Mouse (Mus musculus): Measurements from ENCODE around the gene Ptprn2.
"Not testable (repeated sequence)": the region's sequence is repeated elsewhere in the genome, so short reads cannot be mapped to it uniquely, and the experiment has no call there.

Gene Ptprn2

DNA sequence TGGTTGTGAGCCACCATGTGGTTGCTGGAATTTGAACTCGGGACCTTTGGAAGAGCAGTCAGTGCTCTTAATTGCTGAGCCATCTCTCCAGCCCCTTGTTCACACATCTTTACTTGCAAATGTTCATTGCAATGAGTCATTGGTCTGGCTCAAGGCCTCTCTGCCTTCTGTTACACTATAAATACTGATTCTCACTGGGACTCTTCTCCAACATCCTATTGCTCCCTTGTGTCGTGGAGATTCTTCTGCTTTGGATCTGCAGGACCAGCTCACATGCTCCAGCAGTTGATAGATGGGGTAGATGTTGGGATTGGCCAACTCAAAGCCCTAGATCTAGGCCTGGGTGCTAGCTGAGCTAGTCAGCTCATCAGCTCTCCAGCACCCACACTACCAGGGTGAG, 28.3 kb downstream of the Ptprn2 start:
- not testable (repeated sequence) for DNase-seq (ENCODE audit: extremely low read depth, insufficient read length, low spot score)

DNA sequence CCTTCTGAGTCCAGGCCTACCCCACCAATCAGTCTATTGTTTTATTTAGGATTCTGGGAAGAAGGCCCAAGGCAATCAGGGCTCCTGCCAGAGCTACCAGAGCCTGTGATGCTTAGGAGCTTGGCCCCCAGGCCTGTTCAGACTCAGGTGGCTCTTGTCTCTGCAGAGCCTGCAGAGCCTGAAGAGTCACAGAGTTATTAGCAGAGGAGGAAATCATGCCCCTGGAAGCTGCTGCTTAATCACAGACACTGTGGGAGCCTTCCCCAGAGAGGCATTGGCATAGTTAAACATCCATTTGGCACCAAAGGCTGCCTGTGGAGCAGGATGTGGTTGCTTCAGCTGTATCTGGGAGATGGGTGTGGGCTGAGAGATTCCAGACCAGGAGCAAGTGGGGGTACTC, 30.3 kb downstream of the Ptprn2 start:
- no peak for DNase-seq (ENCODE audit: extremely low read depth, insufficient read length, low spot score)

DNA sequence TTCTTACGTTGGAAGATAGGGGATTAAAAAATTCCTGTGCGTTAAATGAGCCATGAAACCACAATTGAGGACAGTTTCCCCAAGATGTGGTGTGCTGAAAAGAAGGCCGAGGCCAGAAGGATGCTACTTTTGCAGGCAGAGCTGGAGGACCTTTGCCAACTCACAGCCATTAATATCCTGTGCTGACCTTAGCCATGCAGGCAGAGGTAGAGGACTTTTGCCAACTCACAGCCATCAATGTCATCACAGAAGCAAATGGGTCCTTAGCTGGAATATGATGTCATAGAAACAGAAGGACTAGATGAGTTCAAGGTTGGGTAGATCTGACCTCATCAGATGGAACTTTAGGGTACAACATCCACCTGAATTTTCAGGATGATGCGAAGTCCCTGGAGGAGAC, 43.3 kb downstream of the Ptprn2 start:
- DNase-seq (ENCODE audit: extremely low read depth, insufficient read length, low spot score), result no peak

DNA sequence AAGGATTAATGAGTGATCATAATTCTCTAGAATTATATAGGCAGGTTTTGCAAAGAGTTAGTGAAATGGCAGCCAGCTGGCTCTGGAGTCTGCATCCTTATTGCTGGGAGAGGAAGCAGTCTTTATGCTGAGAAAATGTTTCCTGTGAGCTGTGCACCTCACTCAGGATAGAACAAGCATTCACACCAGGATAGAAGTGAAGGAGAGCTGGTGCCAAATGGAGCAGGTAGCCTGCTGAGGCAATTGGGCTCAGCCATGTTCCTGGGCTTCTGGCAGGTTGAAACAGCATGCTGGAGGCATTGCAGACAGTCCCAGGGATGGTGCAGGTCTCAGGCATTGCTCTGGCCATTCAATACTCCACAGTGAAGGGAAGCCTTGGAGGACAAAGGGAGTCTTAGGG, 47.8 kb downstream of the Ptprn2 start:
- DNase-seq (ENCODE audit: extremely low read depth, insufficient read length, low spot score), result no peak

DNA sequence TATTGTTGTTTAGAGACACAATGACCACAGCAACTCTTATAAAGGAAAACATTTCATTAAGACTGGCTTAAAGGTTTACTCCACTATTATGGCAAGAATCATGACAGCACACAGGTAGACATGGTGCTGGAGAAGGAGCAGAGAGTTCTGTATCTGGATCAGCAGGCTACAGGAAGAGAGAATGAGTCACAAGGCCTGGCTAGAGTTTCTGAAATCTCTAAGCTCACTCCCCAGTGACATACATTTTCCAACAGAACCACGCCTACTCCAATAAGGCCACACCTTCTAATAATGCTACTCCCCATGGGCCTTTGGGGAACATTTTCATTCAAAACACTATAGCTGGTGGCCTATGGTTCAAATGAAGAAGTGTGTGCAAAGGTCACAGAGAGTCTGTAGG, 53.8 kb downstream of the Ptprn2 start:
- no peak for DNase-seq (ENCODE audit: extremely low read depth, insufficient read length, low spot score)

DNA sequence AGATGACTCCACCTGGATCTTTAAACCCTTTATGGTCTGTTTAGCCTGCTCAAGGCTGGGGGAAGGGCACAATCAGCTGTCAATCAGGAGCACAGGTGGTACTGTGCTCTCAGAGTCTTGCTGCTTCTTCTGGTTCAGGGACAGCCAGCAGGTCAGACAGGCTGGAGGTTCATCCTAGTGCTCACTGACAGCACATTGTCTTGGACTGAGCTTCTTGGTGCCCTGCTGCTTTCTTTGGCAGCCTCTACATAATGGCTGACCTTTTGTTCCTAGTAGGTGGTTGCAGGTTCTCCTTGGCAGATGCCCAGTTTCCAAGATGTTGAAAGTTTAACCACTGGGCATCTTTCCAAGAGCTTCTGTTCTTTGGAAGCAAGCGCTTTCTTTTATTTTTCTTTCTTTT, 55.1 kb downstream of the Ptprn2 start:
- no peak for DNase-seq (ENCODE audit: extremely low read depth, insufficient read length, low spot score)

DNA sequence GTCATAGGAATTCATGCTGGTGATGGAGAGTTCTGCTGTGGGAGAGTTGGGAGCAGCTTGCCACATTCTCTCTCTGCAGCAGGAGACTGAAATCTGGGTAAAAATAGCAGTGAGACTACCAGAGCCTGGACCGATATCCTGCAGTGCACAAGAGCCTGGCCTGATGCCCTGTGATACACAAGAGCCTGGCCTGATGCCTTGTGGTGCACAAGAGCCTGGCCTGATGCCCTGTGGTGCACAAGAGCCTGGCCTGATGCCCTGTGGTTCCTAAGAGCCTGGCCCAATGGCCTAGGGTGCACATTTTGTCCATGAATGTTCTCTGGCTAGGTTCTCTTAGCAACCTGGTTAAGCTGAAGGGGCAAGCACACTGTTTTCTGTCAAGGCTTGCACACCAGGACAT, 64.5 kb downstream of the Ptprn2 start:
- DNase-seq (ENCODE audit: extremely low read depth, insufficient read length, low spot score), result peak; percentile 40

DNA sequence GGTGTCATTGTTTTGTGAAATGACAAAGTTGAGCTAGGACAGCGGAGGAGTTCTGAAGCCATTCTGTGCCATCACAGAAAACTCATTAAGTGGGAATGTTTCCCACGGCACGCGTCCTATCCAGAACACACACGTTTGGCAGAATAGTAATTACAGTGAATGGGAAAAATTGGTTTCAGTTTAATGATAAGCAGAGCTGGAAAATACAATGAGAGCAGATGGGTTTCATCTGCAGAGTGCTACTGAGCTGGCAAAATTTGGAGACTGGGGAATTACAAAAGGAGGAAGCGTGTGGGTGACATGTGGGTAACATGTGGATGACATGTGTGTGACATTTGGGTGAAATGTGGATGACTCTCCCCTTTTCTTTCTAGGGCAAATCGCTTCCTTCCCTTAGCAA, 66.0 kb downstream of the Ptprn2 start:
- DNase-seq (ENCODE audit: extremely low read depth, insufficient read length, low spot score), result no peak

DNA sequence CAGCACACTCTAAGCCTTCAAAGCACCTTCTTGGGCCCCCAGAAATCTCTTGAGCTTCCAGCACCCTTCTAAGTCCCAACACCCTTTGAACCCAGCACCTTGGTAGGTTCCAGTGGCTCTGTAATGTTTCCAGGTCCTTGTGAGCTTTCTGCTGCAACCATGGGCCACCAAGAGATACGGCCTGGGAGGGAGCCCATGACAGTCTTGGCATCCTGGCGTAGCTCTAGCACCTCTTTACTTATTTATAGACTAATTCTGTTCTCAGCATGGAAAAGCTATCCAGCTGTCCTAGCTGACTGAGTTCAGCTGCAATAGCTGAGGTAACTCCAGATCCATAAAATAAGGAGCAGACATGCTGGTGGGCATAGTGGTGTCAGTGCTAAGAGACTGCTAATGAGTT, 66.8 kb downstream of the Ptprn2 start:
- DNase-seq (ENCODE audit: extremely low read depth, insufficient read length, low spot score), result no peak

DNA sequence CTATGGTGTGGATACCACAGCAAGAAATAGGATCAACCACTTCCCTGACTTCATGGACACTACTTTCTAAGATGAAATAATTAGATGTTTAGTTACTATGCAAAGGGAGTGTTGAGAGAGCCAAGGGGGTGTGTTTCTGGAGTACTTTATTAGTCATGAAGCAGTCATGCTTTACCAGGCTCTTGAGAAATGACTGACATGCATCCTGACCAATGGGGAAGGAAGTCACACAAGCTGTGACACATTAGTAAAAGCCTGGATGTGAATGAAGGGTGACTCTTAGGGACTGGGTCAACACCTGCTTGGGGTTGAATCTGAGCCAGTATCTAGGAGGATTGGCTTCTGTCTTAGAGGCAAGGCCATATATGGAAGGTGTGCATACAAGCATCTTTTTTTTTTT, 67.8 kb downstream of the Ptprn2 start:
- no peak for DNase-seq (ENCODE audit: extremely low read depth, insufficient read length, low spot score)

DNA sequence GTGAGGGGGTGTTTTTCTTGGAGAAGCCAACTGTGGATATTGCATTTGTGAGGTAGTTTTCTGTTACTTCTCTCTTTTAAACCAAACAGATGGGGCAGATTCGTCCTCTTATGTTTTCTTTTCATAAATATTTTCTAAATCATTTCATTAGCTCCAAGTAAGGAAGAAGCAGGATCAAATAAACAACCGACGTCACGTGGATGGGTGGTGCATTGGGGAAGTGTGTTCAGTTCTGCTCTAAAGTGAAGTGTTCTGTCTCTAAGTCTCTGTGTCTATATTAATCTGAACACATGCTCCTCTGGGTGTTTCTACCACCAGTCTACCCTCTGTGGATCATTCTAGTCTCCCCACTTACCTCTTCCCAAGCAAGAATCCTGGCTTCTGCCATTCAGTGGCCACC, 70.4 kb downstream of the Ptprn2 start:
- no peak for DNase-seq (ENCODE audit: extremely low read depth, insufficient read length, low spot score)

DNA sequence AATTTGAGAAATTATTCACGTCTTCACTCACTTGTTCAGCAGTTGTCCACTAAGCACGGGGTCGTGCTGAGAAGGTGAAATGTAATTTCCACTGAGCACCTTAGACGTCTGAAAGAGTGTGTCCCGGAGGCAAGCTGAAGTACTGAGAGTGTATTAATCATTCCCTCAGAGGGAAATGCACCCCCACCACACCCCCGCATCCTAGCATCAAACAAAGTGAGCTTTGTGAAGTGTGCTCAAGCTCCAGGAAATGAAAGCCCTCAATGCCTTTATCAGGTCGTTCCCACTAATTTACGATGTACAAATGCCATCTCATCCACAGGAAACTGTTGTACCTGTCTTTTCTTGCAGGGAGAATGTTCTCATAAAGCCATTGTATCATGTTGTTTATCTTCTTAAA, 78.9 kb downstream of the Ptprn2 start:
- no peak for DNase-seq (ENCODE audit: extremely low read depth, insufficient read length, low spot score)

DNA sequence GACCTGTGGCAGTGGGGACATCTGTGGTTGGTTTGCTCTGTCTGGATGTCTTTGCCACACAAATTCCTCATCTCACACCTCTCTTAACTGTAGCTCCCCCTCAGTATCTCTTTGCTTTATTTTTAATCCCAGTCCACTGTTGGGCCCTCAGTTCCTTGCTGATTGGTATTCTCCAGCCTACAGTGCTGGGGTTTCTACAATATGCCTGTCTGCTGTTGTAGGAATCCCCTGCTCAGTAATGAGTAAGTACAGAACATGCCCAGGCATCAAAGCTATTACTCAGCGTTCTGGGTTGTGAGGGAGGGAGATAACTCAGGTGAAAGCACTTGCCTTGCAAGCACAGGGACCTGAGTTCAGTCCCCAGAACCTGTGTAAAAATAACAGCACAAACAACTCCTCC, 81.2 kb downstream of the Ptprn2 start:
- DNase-seq (ENCODE audit: extremely low read depth, insufficient read length, low spot score), result no peak

DNA sequence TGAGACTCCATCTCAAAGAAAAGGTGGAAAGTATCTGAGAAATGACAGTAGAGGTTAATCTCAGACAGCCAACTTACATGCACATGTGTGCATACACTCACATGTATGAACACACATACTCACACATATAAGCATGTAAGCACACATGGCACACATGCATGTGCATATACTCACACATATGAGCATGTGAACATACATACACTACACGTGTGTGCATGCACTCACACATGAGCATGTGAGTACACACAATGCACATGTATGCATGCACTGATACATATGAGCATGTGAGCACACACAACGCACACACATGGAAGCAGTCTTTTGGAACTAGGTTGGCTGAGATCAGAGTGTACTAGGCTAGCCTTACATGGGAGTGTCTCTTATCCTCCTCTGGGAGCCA, 81.7 kb downstream of the Ptprn2 start:
- DNase-seq (ENCODE audit: extremely low read depth, insufficient read length, low spot score), result no peak

DNA sequence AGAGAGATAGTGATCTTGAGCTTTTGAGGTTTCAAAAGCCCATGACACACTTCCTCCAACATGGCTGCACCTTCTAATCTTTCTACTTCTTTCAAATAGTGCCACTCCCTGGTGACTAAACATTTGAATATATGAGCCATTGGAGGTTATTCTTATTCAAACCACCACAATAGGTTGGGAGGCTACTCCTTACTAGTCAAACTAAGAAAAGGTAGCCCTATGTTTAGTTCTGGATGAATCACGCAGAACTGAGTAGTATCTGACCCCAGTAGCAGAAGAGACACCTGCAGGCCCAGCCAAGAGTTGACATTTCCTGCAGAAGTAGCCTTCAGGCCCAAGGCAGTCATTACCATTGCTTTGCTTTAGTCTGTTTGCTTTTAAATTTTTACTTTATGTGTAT, 84.0 kb downstream of the Ptprn2 start:
- no peak for DNase-seq (ENCODE audit: extremely low read depth, insufficient read length, low spot score)

DNA sequence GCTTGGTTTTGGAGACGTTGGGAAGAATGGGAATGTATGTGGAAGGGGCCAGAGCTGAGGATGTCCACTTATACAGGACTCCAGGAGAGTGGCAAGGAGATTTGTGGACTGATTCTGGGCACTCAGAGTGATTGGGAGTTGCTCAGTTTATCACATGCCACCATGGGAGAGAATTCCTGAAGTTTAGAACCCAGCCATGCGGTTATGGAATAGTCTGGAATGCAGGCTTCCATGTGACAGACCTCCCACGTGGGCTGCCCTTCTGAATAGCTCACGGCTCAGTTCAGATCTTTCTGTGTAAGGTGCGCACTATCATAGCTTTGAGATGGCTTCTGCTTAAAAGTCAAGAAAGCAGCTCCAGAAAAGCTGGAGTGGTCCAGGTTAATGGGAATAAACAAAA, 88.6 kb downstream of the Ptprn2 start:
- DNase-seq (ENCODE audit: extremely low read depth, insufficient read length, low spot score), result no peak

DNA sequence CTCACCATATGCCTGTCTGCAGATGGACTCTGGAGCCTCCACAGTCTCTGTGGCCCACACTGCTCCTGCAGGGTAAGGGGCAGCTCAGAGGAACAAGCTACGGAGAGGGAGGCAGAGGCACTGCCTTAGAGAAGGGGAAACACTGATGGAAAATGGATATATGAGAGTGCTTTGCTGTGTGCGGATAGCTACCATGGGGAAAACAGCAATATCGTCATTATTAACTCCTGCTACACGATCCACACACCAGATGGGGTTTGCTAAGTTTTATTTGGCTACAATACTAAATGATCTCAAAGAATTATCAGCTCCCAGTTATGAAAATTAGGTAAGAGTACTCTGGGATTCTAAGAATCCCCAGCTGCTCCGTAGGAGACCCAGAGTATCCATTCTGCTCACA, 89.2 kb downstream of the Ptprn2 start:
- no peak for DNase-seq (ENCODE audit: extremely low read depth, insufficient read length, low spot score)

DNA sequence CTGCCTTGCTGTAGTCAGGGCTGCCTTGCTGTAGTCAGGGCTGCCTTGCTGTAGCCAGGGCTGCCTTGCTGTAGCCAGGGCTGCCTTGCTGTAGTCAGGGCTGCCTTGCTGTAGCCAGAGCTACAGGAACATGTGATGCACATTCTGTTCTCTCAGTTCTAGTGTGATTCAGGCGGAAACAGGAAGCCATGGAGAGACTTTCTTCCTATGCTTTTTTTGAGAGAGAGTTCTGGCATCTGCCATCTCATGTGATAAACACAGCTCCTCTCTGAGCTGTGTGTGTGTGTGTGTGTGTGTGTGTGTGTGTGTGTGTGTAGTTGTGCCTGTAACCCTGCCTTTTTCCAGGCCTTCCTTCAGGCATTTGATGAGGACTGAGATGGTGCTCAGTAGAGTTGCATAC, 92.4 kb downstream of the Ptprn2 start:
- DNase-seq (ENCODE audit: extremely low read depth, insufficient read length, low spot score), result not testable (repeated sequence)

DNA sequence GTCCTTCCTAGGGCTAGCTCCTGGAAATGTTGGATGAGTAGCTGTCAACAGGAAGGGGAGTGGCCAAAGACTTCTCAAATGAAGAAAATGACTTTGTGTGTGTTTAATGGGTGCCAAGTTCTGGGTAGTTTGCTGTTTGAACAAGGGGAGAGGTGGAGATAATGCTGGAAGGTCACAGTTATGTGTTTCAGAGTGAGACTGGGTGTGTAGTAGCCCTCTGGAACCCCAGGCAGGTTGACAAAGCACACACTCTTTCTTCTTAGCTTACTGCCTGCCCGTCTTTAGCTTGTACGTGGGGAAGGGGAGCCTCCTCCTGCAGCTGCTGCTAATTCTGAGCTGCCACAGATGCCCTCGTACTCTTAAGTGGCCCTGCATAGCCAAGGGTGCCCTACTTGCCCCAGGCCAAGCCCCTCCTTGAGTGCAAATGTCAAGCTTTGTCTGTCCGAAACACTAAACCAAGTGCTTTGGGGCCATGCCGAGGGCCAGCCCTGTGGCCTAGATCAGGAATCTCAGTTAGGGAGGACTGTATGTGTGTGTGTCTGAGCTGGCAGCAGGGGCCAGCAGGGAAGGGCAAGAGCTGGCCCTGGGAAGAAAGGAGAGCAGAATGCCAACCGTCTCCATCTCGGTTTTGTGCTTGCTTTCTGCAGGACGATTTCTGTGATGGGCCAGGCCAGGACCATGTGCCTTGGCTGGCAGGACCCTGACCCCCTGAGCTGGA, 95.5 kb downstream of the Ptprn2 start:
- no peak for DNase-seq (ENCODE audit: extremely low read depth, insufficient read length, low spot score)

DNA sequence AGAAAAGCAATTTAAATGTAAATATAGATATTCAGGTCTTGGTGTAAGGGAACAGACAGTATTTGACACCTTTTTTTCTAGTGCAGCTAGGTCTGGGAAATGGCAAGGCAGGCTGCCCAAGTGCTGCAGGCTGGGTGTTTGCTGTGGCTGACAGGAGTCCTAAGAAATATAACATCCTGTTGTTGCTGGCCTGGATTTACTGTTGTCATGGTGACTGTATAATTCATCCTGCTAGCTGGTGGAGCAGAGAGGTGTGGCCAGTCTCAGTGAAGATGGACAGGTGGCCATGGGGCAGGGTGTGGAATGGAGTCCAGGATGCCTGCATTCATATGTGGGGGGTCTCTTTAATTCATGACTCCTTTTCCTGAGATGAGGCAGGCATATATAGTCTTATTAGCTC, 96.3 kb downstream of the Ptprn2 start:
- DNase-seq (ENCODE audit: extremely low read depth, insufficient read length, low spot score), result no peak

DNA sequence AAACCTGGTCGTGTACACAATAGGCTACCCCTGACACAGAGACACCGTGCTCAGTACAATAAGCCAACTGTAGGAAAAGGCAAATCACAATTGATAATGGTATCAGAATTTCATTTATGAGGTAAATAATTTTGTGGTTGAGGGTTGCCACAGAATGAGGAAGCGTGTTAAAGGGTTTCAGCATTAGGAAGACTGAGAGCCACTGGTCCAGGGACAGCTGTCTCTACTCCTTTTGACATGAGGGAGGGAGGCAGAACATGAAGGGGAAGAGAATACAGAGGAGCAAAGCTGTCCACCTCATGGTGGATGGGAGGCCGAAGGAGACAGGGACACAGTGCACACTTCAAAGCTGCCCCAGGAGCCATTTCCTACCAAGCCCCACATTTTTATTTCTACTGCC, 97.3 kb downstream of the Ptprn2 start:
- no peak for DNase-seq (ENCODE audit: extremely low read depth, insufficient read length, low spot score)

DNA sequence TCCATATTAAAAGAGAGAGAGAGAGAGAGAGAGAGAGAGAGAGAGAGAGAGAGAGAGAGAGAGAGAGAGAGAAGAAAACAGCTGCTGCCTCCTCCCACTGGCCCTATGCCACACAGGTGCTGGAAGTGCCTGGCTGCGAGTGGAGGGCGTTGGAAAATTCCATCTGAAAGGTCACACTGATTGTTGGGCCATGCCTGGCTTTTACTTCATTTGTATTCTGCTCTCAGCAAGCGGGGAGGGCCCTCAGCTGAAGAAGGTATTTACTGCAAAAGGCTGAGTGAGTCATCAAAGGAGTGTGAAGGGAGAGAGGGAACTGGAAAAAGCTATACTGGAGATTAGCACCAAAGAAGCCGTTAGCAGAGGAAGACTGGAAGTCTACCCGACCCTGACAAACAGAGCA, 99.5 kb downstream of the Ptprn2 start:
- DNase-seq (ENCODE audit: extremely low read depth, insufficient read length, low spot score), result no peak

DNA sequence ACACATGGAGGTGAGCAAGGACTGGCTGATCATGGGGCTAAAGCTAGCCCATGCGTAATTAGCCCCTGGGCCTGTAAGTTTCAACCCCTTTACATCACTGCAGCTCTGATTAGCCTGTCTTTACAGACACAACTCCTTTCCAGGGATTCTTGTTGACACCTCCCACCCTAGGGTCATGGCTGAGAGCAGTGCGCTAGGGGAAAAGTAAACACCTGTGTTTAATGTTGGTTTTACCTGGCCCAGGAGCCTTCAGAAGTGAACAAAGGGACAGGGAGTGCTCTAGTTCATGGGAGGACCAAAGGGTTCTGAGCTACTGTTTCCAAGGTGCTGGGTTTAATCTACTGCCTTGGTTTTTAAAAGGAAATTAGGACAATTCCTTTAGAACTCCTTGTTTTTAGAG, 100.6 kb downstream of the Ptprn2 start:
- DNase-seq (ENCODE audit: extremely low read depth, insufficient read length, low spot score), result no peak
